Mouse (Mus musculus): Measurements from ENCODE around the gene Prkca. TPM values are rescaled to one million over a fixed set of nuclear protein-coding genes. Genes with fewer than 3 reads are reported as not detected.
A peak's percentile ranks its signal among the peaks of the same experiment; 100 is the strongest.

The Prkca gene
- total RNA-seq, 2 experiments from 2014 or later, result 33.5 to 49.2 TPM

- no peak for DNase-seq
- intact Hi-C loops (cut with DNase I), result no loop called here
Measured at GRCm38 (mm10) chr11:108041669-108042068, 302.1 kb downstream of the Prkca start.

- intact Hi-C loops (cut with DNase I), result no loop called here
- DNase-seq, result no peak
Measured at GRCm38 (mm10) chr11:108040823-108041222, 302.9 kb downstream of the Prkca start.

- intact Hi-C loops (cut with DNase I), result no loop called here
- no peak for DNase-seq
Measured at GRCm38 (mm10) chr11:108039761-108040160, 304.0 kb downstream of the Prkca start.

- intact Hi-C loops (cut with DNase I), result no loop called here
- no peak for DNase-seq
Measured at GRCm38 (mm10) chr11:108038989-108039388, 304.7 kb downstream of the Prkca start.

GRCm38 (mm10) chr11:108036339-108036738 is 307.4 kb downstream of the Prkca start:
- intact Hi-C loops (cut with DNase I), result no loop called here
- DNase-seq, result no peak

GRCm38 (mm10) chr11:108035761-108036160 is 308.0 kb downstream of the Prkca start:
- intact Hi-C loops (cut with DNase I), result no loop called here
- no peak for DNase-seq

- intact Hi-C loops (cut with DNase I), result no loop called here
Measured at GRCm38 (mm10) chr11:108034376-108034775, 309.4 kb downstream of the Prkca start.

GRCm38 (mm10) chr11:108032568-108032967 is 311.2 kb downstream of the Prkca start:
- intact Hi-C loops (cut with DNase I), result no loop called here
- DNase-seq, result peak in 1 of 2 experiments; percentile 22

More at GRCm38 (mm10) chr11:108034376-108034775, 309.4 kb downstream of the Prkca start:
- DNase-seq, result no peak

- intact Hi-C loops (cut with DNase I), result no loop called here
- peak; percentile 59 to 74 for DNase-seq
Measured at GRCm38 (mm10) chr11:108030956-108031604, 312.6 kb downstream of the Prkca start.

- intact Hi-C loops (cut with DNase I), result loop anchor here (5.0 to 10.0 kb wide), 2 partner anchors 98 to 895 kb away; partner anchors contain the start of gene Axin2
- no peak for DNase-seq
Measured at GRCm38 (mm10) chr11:108029321-108029720, 314.4 kb downstream of the Prkca start.

- peak; percentile 20 to 56 for DNase-seq
- intact Hi-C loops (cut with DNase I), result loop anchor here (5.0 to 10.0 kb wide), 2 partner anchors 99 to 896 kb away; partner anchors contain the start of gene Axin2
Measured at GRCm38 (mm10) chr11:108028398-108028797, 315.3 kb downstream of the Prkca start.

GRCm38 (mm10) chr11:108025726-108026425 is 317.9 kb downstream of the Prkca start:
- DNase-seq, result peak; percentile 55 to 71
- intact Hi-C loops (cut with DNase I), result loop anchor here (1.0 to 10.0 kb wide), 3 partner anchors 101 to 899 kb away; partner anchors contain the start of gene Axin2

GRCm38 (mm10) chr11:108023188-108023587 is 320.5 kb downstream of the Prkca start:
- intact Hi-C loops (cut with DNase I), result loop anchor here (10.0 kb wide), 1 partner anchor 902 kb away; the partner anchor contains the start of gene Axin2
- peak; percentile 21 to 26 for DNase-seq

GRCm38 (mm10) chr11:108020889-108021288 is 322.8 kb downstream of the Prkca start:
- intact Hi-C loops (cut with DNase I), result loop anchor here (10.0 kb wide), 1 partner anchor 904 kb away; the partner anchor contains the start of gene Axin2
- no peak for DNase-seq

- intact Hi-C loops (cut with DNase I), result no loop called here
- DNase-seq, result no peak
Measured at GRCm38 (mm10) chr11:108015284-108015683, 328.4 kb downstream of the Prkca start.

GRCm38 (mm10) chr11:108013390-108013789 is 330.3 kb downstream of the Prkca start:
- intact Hi-C loops (cut with DNase I), result no loop called here
- DNase-seq, result no peak

- no peak for DNase-seq
- intact Hi-C loops (cut with DNase I), result no loop called here
Measured at GRCm38 (mm10) chr11:108010465-108010864, 333.3 kb downstream of the Prkca start.

- intact Hi-C loops (cut with DNase I), result no loop called here
Measured at GRCm38 (mm10) chr11:107998891-107999290, 344.8 kb downstream of the Prkca start.

GRCm38 (mm10) chr11:107996896-107997670 is 346.6 kb downstream of the Prkca start:
- intact Hi-C loops (cut with DNase I), result no loop called here
- no peak for DNase-seq

More at GRCm38 (mm10) chr11:107998891-107999290, 344.8 kb downstream of the Prkca start:
- no peak for DNase-seq

- intact Hi-C loops (cut with DNase I), result loop anchor here (1.0 to 5.0 kb wide), 2 partner anchors 130 to 362 kb away; no protein-coding TSS in a partner anchor
- DNase-seq, result peak; percentile 16 to 45
Measured at GRCm38 (mm10) chr11:107994487-107994886, 349.2 kb downstream of the Prkca start.
